Mouse (Mus musculus): ENCODE measurements around the gene Gm9803. TPM values are rescaled to one million over a fixed set of nuclear protein-coding genes. Genes with fewer than 3 reads are reported as not detected.
A peak's percentile ranks its signal among the peaks of the same experiment; 100 is the strongest.
"Not testable (repeated sequence)": the region's sequence is repeated elsewhere in the genome, so short reads cannot be mapped to it uniquely, and the experiment has no call there.

Gene Gm9803
- 10 to 100 TPM; 12.5 to 12.7 TPM for total RNA-seq (2021)
- long read RNA-seq, experiment 1, partial matches to known transcripts = 0 of 4 reads
- long read RNA-seq, experiment 1, other reads (novel, unspliced or antisense) = 1 of 4 reads
- long read RNA-seq, experiment 2, partial matches to known transcripts = 0 of 3 reads
- long read RNA-seq, experiment 2, other reads (novel, unspliced or antisense) = 0 of 3 reads

GRCm38 (mm10) chr10:43523931-43524330 is at the start of gene Gm9803:
Gene Gm9803 (plus strand): TSS chr10:43524084.
- H3K4me3 ChIP-seq; H3K27ac ChIP-seq; DNase-seq (ENCODE audit: low spot score in 2 of 2): not testable (repeated sequence)

GRCm38 (mm10) chr10:43475376-43475775 is 48.5 kb upstream of the Gm9803 start:
- TF ChIP-seq CTCF (conservative IDR thresholded peaks at IDR 0.05) = peak; percentile 76
- peak; percentile 16 to 57 for DNase-seq (ENCODE audit: low spot score in 2 of 2)

GRCm38 (mm10) chr10:43477459-43477858 is 46.4 kb upstream of the Gm9803 start:
- H3K4me3 ChIP-seq = peak overlapping the region; percentile 0; the same call in 1 of the 2 replicates
- H3K27ac ChIP-seq = peak overlapping the region; percentile 90; the same call in 1 of the 2 replicates
- no peak for DNase-seq (ENCODE audit: low spot score in 2 of 2)
- no peak for TF ChIP-seq CTCF (conservative IDR thresholded peaks at IDR 0.05)

More at GRCm38 (mm10) chr10:43475376-43475775, 48.5 kb upstream of the Gm9803 start:
- H3K4me3 ChIP-seq = no peak overlapping the region
- H3K27ac ChIP-seq = no peak overlapping the region

GRCm38 (mm10) chr10:43477865-43478681 is 45.8 kb upstream of the Gm9803 start:
- Histone ChIP-seq H3K27ac (peak overlapping the region; percentile 90), H3K4me3 (peak overlapping the region; percentile 71)
- no peak for TF ChIP-seq CTCF (conservative IDR thresholded peaks at IDR 0.05)
- peak; percentile 23 to 27 for DNase-seq (ENCODE audit: low spot score in 2 of 2)

DNA sequence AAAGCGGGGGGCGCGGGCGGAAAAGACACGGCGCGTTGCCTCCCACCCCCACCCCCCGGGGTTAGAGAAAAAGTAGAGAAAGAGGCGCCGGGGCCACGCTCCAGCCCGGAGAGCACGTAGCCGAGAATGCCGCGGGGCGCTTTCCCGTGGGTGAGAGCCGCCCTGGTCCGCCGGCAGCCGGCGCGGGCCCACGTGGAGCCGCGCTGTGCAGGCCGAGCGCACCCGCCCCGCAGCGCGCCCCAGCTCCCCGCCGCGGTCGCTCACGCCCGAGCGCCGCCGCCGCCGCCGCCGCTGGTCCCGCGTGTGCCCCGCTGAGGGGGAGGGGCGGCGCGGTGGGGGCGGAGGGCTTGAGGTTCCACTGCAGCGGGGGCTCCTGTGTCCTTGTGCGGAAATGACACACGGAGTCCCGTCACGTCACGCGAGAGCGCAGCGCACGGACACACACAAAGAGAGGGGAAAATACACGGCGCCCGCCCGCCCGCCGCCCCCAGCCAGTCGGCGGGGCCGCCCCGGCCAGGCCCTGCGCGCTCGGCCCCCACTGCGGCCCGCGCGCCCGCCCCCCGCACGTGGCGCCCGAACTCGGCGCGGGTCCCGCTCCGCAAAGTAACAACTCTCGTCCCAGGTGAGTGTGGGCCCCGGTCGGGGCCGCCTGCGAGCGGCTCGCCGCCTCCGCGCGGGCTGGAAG is 45.0 kb upstream of the Gm9803 start, which contains the start of gene Bend3:
Bend3 (plus strand) TSS at position 81 of the 685 bp plus-strand sequence.
- peak; percentile 44 to 49 for DNase-seq (ENCODE audit: low spot score in 2 of 2)
- H3K27ac ChIP-seq = peak within 1 kb of the TSS; percentile 90
- no peak for TF ChIP-seq CTCF (conservative IDR thresholded peaks at IDR 0.05)

GRCm38 (mm10) chr10:43479436-43480157 is 44.3 kb upstream of the Gm9803 start:
- peak overlapping the region; percentile 71 for H3K4me3 ChIP-seq
- DNase-seq (ENCODE audit: low spot score in 2 of 2) = peak; percentile 63 to 81
- TF ChIP-seq CTCF (conservative IDR thresholded peaks at IDR 0.05) = peak; percentile 80
- peak overlapping the region; percentile 90 for H3K27ac ChIP-seq

More for the DNA sequence above, 45.0 kb upstream of the Gm9803 start, which contains the start of gene Bend3:
- H3K4me3 ChIP-seq = peak within 1 kb of the TSS; percentile 71

GRCm38 (mm10) chr10:43480227-43480849 is 43.5 kb upstream of the Gm9803 start:
- Histone ChIP-seq H3K27ac (peak overlapping the region; percentile 90), H3K4me3 (peak overlapping the region; percentile 71)
- no peak for TF ChIP-seq CTCF (conservative IDR thresholded peaks at IDR 0.05)
- DNase-seq (ENCODE audit: low spot score in 2 of 2) = no peak

DNA sequence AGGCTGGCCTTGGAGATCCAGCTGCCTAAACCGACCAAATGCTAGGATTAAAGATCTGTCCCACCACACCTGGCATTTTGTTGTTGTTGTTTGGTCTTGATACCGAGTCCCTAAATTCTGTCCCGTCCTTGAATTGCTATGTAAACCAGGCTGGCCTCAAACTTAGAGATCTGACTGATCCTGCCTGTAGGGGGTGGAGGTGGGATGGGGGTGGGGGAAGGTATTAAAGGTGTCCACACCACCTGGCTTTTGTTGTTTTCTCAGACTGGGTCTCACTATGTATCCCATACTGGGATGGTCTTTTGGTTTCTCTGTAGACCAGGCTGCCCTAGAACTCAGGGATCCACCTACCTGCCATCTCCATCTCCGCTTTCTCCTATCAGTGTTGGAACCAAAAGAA is 42.7 kb upstream of the Gm9803 start:
- H3K27ac ChIP-seq = no peak overlapping the region
- DNase-seq (ENCODE audit: low spot score in 2 of 2) = no peak
- TF ChIP-seq CTCF (conservative IDR thresholded peaks at IDR 0.05) = no peak

DNA sequence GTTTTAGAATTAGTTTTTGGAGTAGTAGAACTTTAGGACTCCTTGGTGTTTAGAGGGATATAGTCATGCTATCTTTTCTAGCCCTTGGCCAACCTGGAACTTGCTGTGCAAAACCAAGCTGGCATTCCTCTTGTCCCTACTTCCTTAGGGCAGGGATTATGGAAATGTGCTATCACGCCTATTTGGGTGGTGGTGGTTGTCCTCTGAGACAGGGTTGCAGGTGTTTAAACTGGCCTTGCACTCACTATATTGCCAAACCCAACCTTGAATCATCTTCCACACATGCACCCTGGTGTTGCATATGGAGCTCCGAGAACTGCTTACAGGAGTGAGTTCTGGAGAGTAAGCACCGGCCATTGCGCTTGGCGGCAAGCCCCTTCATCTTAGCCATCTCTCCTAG is 41.9 kb upstream of the Gm9803 start:
- no peak overlapping the region for H3K4me3 ChIP-seq
- H3K27ac ChIP-seq = no peak overlapping the region
- no peak for TF ChIP-seq CTCF (conservative IDR thresholded peaks at IDR 0.05)
- no peak for DNase-seq (ENCODE audit: low spot score in 2 of 2)

More for the DNA sequence above, 42.7 kb upstream of the Gm9803 start:
- no peak overlapping the region for H3K4me3 ChIP-seq

- no peak for TF ChIP-seq CTCF (conservative IDR thresholded peaks at IDR 0.05)
- Histone ChIP-seq H3K27ac (peak overlapping the region; percentile 56; the same call in 1 of the 2 replicates), H3K4me3 (no peak overlapping the region; the same call in 1 of the 2 replicates)
- DNase-seq (ENCODE audit: low spot score in 2 of 2) = no peak
Observed at GRCm38 (mm10) chr10:43483426-43483995, 40.4 kb upstream of the Gm9803 start.

DNA sequence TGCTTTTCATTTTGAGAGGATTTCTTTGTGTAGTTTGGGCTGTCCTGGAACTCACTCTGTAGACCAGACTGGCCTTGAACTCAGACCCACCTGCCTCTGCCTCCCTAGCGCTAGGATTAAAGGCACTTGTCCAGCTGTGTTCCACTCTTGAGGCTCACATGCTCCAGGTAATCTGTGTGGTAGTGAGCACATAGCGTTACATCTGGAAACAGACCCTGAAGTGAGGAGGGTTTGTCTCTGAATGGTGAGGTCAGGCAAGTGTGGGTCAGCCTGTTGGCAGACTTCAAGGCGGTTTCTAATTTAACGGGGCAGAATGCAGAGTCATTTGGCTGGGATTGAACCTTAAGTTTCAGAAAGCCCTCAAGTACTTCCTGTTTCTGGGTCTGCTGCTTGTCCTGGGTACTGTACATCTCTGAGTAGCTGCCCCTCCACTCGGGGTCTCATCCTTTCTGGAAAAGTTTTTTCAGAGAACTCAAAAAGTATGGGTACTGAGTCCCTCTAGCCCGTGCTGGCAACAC is 38.1 kb upstream of the Gm9803 start:
- DNase-seq (ENCODE audit: low spot score in 2 of 2) = no peak
- Histone ChIP-seq H3K27ac (no peak overlapping the region), H3K4me3 (no peak overlapping the region)
- no peak for TF ChIP-seq CTCF (conservative IDR thresholded peaks at IDR 0.05)
